9 mouse cellular contexts compared by ENCODE assay signal in the genomic region with DNA sequence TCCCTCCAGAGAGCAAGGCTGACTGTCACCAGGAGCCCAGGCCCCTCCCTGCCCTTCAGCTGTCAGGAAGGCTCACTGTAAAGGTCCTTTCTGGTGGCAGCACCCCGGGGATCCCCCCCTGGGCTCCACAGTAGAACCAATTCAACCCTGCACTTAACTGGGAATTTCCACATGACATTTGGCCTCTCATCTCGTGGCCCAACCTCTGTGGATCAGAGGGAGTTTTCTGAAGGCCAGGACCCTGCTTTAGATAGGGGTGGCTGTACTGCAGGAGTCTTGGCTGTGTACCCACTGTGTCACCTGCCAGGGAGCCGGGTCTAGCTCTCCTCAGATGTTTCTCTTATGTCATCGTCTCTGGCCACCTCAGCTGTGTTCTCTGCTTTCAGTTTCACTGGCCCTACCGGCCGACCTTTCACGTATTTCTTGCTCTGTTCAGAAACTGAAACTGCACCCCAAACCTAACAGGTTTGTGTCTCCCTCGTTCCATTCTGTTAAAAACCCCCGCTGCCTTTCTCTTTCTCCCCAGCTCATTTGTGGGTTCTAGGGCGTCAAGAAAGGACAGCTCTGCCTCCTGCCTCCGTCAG. TPM values are rescaled to one million over a fixed set of nuclear protein-coding genes. Genes with fewer than 3 reads are reported as not detected.
DNase-seq lines count a peak whose midpoint lies in the region; ATAC-seq and TF ChIP-seq lines count a peak whose summit lies in the region.
"Had no signal": no experiment of that assay in that cellular context is flagged by ENCODE, and none has a peak within 500 bp of the region (broad histone marks: within the 10 kb centered on the region; RNA-seq: fewer than 3 reads in every experiment).

No protein-coding gene starts in this region.

- H3K27ac ChIP-seq in heart, postnatal 0 days (ENCODE audit: low read depth), result peak overlapping the region; percentile 63
- H3K27ac ChIP-seq in embryonic facial prominence, embryonic 10.5 days (replicated peaks), result no peak overlapping the region
- no peak overlapping the region for H3K27ac ChIP-seq in hindbrain, postnatal 0 days
- H3K27ac ChIP-seq: heart, embryonic 13.5 days had no signal

- TF ChIP-seq EP300 in heart, postnatal 0 days (IDR thresholded peaks at IDR 0.05; ENCODE audit: low read depth), result no peak

- peak; percentile 74 for ATAC-seq in heart, postnatal 0 days (ENCODE audit: insufficient read depth, low read depth)
- no peak for ATAC-seq in hindbrain, postnatal 0 days

- TF ChIP-seq CTCF in heart, postnatal 0 days (IDR thresholded peaks at IDR 0.05; ENCODE audit: low read depth), result no peak
- TF ChIP-seq CTCF in hindbrain, postnatal 0 days (IDR thresholded peaks at IDR 0.05; ENCODE audit: low read depth), result no peak

- no peak overlapping the region for H3K4me3 ChIP-seq in heart, postnatal 0 days (ENCODE audit: low read depth, low read length)
- H3K4me3 ChIP-seq in embryonic facial prominence, embryonic 10.5 days, result no peak overlapping the region
- no peak overlapping the region for H3K4me3 ChIP-seq in hindbrain, postnatal 0 days (ENCODE audit: low read length)
- H3K4me3 ChIP-seq: heart, embryonic 13.5 days had no signal

- H3K4me1 ChIP-seq in heart, postnatal 0 days (ENCODE audit: control insufficient read depth, insufficient read depth), result peaks cover 9% of the 10 kb centered on the region; the same call in 1 of the 2 replicates
- H3K4me1 ChIP-seq in embryonic facial prominence, embryonic 10.5 days, result peaks cover 3% of the 10 kb centered on the region; the same call in 1 of the 2 replicates
- no peaks in the 10 kb centered on the region for H3K4me1 ChIP-seq in hindbrain, postnatal 0 days (ENCODE audit: insufficient read depth, low read length)

- peak overlapping the region; percentile 46 for H3K4me2 ChIP-seq in heart, postnatal 0 days (ENCODE audit: low read depth, low read length)
- no peak overlapping the region for H3K4me2 ChIP-seq in hindbrain, postnatal 0 days (ENCODE audit: low read depth, low read length)
- H3K4me2 ChIP-seq: heart, embryonic 13.5 days had no signal

- no peaks in the 10 kb centered on the region for H3K27me3 ChIP-seq in heart, postnatal 0 days (ENCODE audit: control insufficient read depth, insufficient read depth, low read length)
- no peaks in the 10 kb centered on the region for H3K27me3 ChIP-seq in embryonic facial prominence, embryonic 10.5 days (replicated peaks; ENCODE audit: low read depth, poor library complexity, severe bottlenecking)
- H3K27me3 ChIP-seq in hindbrain, postnatal 0 days (ENCODE audit: insufficient read depth, low read length), result no peaks in the 10 kb centered on the region
- H3K27me3 ChIP-seq: heart, embryonic 13.5 days had no signal

- DNase-seq in CD8-positive naive resting alpha-beta T cell, adult 2 months (ENCODE audit: low read depth in 2 of 2, low spot score in 2 of 2), result peak; percentile 59 to 68
- peak; percentile 45 for DNase-seq in adrenal gland, adult 8-10 months
- peak; percentile 53 for DNase-seq in heart, postnatal 0 days (ENCODE audit: low spot score)
- DNase-seq in spleen, adult 12 weeks (ENCODE audit: low spot score), result peak; percentile 37
- no peak for DNase-seq in embryonic facial prominence, embryonic 10.5 days (ENCODE audit: low spot score)
- DNase-seq in hindbrain, postnatal 0 days (ENCODE audit: low spot score), result no peak
- no peak for DNase-seq in right cerebral cortex, adult 2 months (ENCODE audit: low spot score in 2 of 2)
- DNase-seq: lung, postnatal 14 days had no signal

- no peaks in the 10 kb centered on the region for H3K36me3 ChIP-seq in heart, postnatal 0 days (replicated peaks; ENCODE audit: control insufficient read depth, insufficient read depth, low read length)
- no peaks in the 10 kb centered on the region for H3K36me3 ChIP-seq in embryonic facial prominence, embryonic 10.5 days (replicated peaks)
- no peaks in the 10 kb centered on the region for H3K36me3 ChIP-seq in hindbrain, postnatal 0 days (ENCODE audit: insufficient read depth, low read length)
- H3K36me3 ChIP-seq: heart, embryonic 13.5 days had no signal

- 54% methylated on average over 11 of the region's 11 CpGs for WGBS in heart, postnatal 0 days
- 84% methylated on average over 11 of the region's 11 CpGs for WGBS in embryonic facial prominence, embryonic 10.5 days
- WGBS in hindbrain, postnatal 0 days, result 80% methylated on average over 11 of the region's 11 CpGs

- H3K9ac ChIP-seq in heart, postnatal 0 days (replicated peaks; ENCODE audit: low read depth, low read length), result peak overlapping the region; percentile 28; the same call in 1 of the 2 replicates
- no peak overlapping the region for H3K9ac ChIP-seq in hindbrain, postnatal 0 days (replicated peaks; ENCODE audit: low read length)
- H3K9ac ChIP-seq: heart, embryonic 13.5 days had no signal

- H3K9me3 ChIP-seq in heart, postnatal 0 days (replicated peaks; ENCODE audit: control insufficient read depth, low read length), result no peaks in the 10 kb centered on the region
- H3K9me3 ChIP-seq in embryonic facial prominence, embryonic 10.5 days, result no peaks in the 10 kb centered on the region
- H3K9me3 ChIP-seq in hindbrain, postnatal 0 days (ENCODE audit: low read length), result no peaks in the 10 kb centered on the region
- H3K9me3 ChIP-seq: heart, embryonic 13.5 days had no signal

RNA-seq across cellular contexts. Expression of a gene that starts 27.2 kb away (rescaled TPM):
- 10 to 100 TPM; 24.5 to 36.5 (median 31.8) TPM for total RNA-seq in adrenal gland, adult 8-10 months (2022)
- total RNA-seq in heart, postnatal 0 days (2014; rRNA removed; ENCODE audit: low replicate concordance), result 19.2 and 34.3 TPM in 2 replicates
- polyA plus RNA-seq in heart, postnatal 0 days (2015; fragmentation: Nextera tagmentation; extraction: Ambion mirVana), result 56.5 and 66.6 TPM in 2 replicates
- polyA plus RNA-seq in embryonic facial prominence, embryonic 10.5 days (2016; fragmentation: Nextera tagmentation; extraction: Ambion mirVana), result 7.1 and 7.9 TPM in 2 replicates
- total RNA-seq in hindbrain, postnatal 0 days (2014; rRNA removed), result 2.9 and 8.5 TPM in 2 replicates
- 7.6 and 7.7 TPM in 2 replicates for polyA plus RNA-seq in hindbrain, postnatal 0 days (2015; fragmentation: Nextera tagmentation; extraction: Ambion mirVana)

Comparison
In these comparisons a context has a peak if more than half of its experiments do, and no peak if none do; other contexts are left out.
1. DNase-seq: peak in CD8-positive naive resting alpha-beta T cell, adult 2 months (2 of 2), adrenal gland, adult 8-10 months (single experiment), heart, postnatal 0 days (single experiment) and spleen, adult 12 weeks (single experiment); none in embryonic facial prominence, embryonic 10.5 days (single experiment), hindbrain, postnatal 0 days (single experiment) and right cerebral cortex, adult 2 months (0 of 2).